Mouse (Mus musculus): ENCODE measurements around the gene Wdr4. TPM values are rescaled to one million over a fixed set of nuclear protein-coding genes. Genes with fewer than 3 reads are reported as not detected.
"Not testable (repeated sequence)": the region's sequence is repeated elsewhere in the genome, so short reads cannot be mapped to it uniquely, and the experiment has no call there.

Gene Wdr4
- total RNA-seq (2021) = 10 to 100 TPM; 14.2 TPM
- long read RNA-seq, experiment 1, full-length matches to known transcripts = 20 of 27 reads
- long read RNA-seq, experiment 1, partial matches to known transcripts = 2 of 27 reads
- long read RNA-seq, experiment 1, other reads (novel, unspliced or antisense) = 5 of 27 reads
- long read RNA-seq, experiment 2, full-length matches to known transcripts = 22 of 30 reads
- long read RNA-seq, experiment 2, partial matches to known transcripts = 1 of 30 reads
- long read RNA-seq, experiment 2, other reads (novel, unspliced or antisense) = 7 of 30 reads

DNA sequence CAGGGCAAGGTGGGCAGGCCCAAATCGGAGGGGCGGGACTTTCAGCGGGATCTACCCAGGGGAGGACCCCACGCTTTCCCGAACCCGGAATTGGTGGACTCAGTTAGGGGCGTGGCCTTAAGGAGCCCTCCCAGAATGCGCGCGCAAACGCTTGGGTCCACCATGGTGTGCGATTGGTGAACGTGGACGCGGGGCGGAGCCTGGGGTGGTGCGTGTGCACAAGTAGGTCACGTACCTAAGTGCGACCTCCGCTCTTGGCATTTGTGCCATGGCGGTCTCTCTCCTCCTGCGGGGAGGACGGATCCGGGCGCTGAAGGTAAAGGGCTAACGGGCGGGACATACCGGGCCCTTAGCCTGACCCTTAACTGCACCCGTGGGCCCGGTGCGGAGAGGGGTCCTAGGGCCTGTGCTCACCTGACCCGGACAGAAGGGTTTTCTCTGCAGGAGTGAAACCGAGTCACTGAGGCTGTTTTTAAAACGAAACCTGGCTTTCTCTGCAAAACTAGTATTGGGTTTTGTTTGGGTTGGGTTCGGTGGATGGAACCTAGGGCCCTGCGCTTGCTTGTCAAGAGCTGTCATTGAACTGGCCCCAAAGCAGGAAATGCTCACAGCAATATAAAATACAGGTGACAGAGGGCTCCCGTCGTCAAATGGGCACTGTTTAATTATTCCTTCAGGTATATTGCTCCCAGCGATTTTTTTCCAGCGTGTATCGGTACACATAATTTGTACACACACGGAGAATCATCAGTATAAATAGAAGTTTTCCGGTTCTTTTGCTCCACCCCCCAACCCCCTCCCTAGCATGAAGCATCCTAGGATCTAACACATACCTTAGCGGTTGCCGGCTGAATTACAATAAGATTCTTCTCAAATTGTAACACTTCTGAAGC lies at the start of gene Wdr4, which contains the start of gene Ndufv3:
Wdr4 (minus strand) TSS at position 35 of the 893 bp plus-strand sequence.
Ndufv3 (plus strand) TSS at position 170 of the 893 bp plus-strand sequence.
- peak; percentile 95 to 99 for DNase-seq (ENCODE audit: low spot score in 2 of 2)

- DNase-seq (ENCODE audit: low spot score in 2 of 2) = no peak
These were observed 46.5 kb upstream of the Wdr4 start for GRCm38 (mm10) chr17:31566276-31566675.

GRCm38 (mm10) chr17:31565141-31566056 lies 45.6 kb upstream of the Wdr4 start:
- DNase-seq (ENCODE audit: low spot score in 2 of 2) = peak; percentile 58 to 75

DNA sequence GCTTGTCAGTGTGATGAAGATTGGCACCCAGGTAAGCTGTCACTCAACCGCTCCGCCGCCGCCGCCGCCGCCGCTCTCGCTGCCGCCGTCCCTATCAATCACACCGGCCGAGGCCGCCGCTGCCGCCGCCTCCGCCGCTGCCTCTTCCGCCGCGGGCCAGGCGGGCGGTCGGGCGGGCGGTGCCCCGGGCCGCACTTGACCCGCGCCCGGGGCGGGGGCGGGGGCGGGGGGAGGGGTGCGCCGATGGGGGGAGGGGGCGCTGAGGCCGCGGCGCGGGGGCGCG lies 45.0 kb upstream of the Wdr4 start:
- DNase-seq (ENCODE audit: low spot score in 2 of 2) = no peak

GRCm38 (mm10) chr17:31564015-31564857 lies 44.5 kb upstream of the Wdr4 start, which contains the start of gene Pknox1:
Gene Pknox1 (plus strand): TSS chr17:31564734.
- peak; percentile 95 to 99 for DNase-seq (ENCODE audit: low spot score in 2 of 2)

- peak in 1 of 2 experiments; percentile 41 for DNase-seq (ENCODE audit: low spot score in 2 of 2)
These were observed 43.8 kb upstream of the Wdr4 start for GRCm38 (mm10) chr17:31563632-31564014.

- no peak for DNase-seq (ENCODE audit: low spot score in 2 of 2)
These were observed 39.4 kb upstream of the Wdr4 start for GRCm38 (mm10) chr17:31559021-31559789.

DNA sequence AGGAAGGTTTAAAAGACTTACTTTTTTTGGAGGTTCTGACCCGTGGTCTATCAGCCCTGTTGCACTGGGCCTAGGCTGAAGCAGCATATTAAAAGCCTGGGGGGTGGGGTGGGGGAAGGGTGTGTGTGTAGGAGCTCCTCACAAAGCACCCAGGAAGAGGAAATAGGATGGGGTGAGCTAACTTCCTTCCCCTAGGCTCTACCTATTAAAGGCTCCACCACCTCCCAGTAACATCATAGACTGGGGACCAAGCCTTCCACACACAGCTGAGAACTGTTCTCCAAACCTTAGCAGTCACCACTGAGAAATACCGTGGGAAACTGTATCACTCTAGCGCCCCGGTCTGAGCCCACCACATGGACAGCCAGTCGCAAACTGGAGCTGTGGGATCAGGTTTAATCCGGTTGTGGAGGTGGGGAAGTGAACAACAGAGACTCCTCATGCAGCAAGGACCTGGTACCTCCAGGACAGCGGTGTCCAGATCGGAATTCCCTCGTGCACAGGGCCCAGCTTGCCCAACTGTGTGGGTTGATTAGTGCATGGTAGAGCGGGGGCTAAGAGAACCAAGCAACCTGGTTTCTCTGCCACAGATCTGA lies 38.3 kb upstream of the Wdr4 start:
- no peak for DNase-seq (ENCODE audit: low spot score in 2 of 2)

GRCm38 (mm10) chr17:31557124-31557880 lies 37.5 kb upstream of the Wdr4 start:
- DNase-seq (ENCODE audit: low spot score in 2 of 2) = peak in 1 of 2 experiments; percentile 63

DNA sequence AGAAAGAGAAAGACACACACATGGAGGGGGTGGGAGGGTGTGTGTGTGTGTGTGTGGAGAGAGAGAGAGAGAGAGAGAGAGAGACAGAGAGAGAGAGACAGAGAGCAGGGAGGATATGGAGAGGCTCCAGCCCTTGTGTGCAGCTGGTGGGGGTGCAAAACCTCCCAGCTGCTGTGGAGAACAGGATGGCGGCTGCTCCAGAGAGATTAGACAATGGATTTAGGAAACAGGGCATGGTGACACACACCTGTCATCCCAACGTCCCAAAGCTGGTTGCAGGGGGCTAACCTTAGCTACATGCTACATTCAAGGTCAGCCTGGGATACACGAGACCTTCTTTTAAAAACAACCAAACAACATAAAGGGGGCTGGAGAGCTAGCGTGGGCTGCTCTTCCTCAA lies 36.5 kb upstream of the Wdr4 start:
- no peak for DNase-seq (ENCODE audit: low spot score in 2 of 2)

GRCm38 (mm10) chr17:31552601-31553000 lies 32.8 kb upstream of the Wdr4 start:
- DNase-seq (ENCODE audit: low spot score in 2 of 2) = not testable (repeated sequence)

DNA sequence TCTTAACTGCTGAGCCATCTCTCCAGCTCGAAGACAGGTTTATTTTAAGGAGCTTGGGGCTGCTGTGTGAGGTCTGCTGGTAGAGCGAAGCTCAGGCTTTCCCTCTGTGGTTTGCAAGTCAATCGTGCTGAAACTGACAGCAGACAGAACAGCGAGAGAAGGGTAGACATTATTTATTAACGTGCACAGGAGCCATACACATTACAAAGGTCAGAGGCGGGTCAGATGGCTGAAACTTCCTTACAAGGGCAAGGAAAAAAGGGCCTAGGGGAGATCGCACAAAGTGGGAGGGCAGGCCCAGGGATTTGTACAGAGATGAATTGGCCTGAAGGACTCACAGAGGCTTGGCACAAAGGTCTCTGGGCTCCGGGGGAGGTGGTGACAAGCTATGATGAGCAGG lies 29.6 kb upstream of the Wdr4 start:
- no peak for DNase-seq (ENCODE audit: low spot score in 2 of 2)

DNA sequence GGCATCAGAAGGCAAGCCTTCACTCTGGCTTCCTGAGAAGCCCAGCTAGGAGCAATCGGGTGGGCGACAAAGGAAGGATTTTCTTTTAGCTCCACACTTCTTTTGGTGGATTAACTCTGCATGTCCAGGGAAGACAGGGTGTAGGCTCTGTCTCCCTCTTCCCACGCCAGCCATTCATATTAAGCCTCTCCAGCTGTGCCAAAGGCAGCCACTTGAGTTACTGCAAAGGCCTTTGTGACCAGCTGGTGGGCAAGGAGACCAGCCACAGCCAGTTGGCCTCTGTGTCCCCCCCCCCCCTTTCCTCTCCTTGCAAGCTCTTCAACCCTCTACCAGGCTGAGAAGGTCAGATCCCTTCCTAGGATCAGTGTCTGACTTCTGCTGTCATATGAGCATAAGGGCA lies 28.2 kb upstream of the Wdr4 start:
- DNase-seq (ENCODE audit: low spot score in 2 of 2) = no peak

DNA sequence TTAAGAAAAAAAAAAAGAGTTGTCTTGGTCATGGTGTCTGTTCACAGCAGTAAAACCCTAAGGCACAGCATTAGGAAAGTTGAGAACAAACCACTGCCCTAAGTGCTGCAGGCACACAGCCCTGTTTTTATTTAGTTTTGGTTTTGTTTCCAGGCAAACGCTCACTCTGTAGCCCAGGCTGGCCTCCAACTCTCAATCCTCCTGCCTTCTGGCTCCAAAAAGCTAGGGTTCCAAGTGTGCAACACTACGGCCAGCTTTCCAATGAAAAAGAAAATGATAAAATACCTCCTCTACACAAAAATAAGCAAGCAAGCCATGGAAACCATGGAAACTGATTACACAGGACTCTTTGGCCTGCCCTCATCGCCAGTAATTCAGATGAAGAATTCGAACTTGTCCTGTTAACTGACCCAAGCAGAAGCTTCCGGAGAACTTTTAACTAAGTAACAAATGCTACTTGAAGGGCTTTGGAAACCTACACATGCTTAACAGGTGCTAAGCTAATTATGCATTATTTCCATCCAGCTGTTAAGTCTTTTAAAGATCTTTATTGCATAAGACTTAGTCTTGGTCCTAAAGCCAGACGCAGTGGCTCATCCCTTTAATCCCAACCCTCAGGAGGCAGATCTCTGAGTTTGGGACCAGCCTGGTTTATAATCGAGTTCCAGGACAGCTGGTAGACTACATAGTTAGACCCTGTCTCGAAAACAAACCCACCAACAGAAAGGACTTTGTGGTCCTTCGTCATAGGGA lies 26.8 kb upstream of the Wdr4 start:
- DNase-seq (ENCODE audit: low spot score in 2 of 2) = no peak

DNA sequence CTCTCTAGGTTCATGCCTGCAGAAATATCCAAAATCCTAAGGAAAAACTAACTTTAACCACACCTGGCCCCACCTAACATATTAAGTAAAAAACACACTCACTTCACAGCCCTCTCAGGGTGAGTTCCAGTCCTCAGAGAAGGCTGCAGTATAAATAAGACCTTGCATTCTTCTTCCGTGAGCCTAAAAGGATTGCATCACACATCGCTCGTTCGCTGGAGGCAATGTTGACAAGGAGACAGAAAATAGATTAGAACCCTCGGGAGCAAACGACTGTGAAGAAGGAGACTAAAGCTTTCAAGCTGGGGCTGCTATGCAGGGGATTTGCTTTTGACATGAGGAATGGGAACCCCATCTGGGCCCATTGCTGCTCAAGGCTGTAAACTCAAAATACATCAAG lies 23.8 kb upstream of the Wdr4 start:
- DNase-seq (ENCODE audit: low spot score in 2 of 2) = no peak

DNA sequence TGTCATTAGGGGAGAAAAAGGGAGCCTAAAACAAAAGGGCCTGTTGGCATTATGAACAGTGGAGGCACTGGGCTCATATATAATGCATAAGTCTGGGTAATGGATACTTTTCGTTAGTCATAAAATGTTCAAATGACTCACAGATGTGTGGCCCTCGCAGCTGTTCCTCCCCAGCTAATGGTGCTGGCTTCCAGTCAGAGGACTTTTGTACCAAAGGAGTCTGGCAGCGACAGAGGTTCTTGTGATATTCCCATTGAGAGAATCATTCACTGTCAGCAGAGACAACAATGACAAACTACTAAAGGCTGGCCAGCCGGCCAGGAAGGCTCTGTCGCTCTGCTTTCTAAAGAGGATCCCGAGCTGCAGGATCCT lies 21.7 kb upstream of the Wdr4 start:
- peak in 1 of 2 experiments; percentile 57 for DNase-seq (ENCODE audit: low spot score in 2 of 2)

- no peak for DNase-seq (ENCODE audit: low spot score in 2 of 2)
These were observed 21.2 kb upstream of the Wdr4 start for GRCm38 (mm10) chr17:31540809-31541459.

Data from gastrocnemius, postnatal 4 days (tissue).